Mouse (Mus musculus): ENCODE data around the gene Acot6.

The Acot6 gene

DNA sequence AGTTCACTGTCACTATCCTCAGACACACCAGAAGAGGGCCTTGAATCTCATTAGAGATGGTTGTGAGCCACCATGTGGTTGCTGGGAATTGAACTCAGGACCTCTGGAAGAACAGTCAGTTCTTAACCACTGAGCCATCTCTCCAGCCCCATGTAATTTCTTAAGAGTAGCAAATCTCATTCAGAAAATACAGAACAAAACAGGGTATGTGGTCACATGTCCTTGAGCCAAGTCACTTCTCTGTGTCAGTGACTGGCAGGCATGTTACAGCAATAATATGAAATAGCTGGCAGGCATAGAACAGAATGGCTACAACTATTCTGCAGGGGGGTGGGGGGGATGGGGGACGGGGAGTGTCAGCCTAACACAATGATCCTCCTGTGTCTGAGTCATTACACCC, 383 bp upstream of the Acot6 start:
- DNase-seq (ENCODE audit: low read depth in 1 of 2, low spot score in 2 of 2) = no peak

DNA sequence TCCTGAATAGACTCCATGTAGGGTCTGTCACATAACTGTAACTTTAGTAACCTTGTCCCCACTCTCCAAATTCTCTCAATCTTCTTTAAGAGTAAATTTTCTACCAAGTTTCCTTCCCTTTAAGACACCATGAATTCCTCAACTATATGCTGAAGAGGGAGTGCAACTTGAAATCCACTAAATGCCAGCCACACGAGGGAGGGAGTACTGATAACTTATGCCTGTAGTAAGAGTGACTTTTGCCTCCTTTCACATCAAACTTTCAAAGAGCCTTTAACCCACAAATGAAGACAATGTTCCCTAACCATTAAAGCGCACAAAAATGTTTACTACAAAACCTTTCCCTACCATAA, 1.0 kb downstream of the Acot6 start:
- DNase-seq (ENCODE audit: low read depth in 1 of 2, low spot score in 2 of 2) = no peak

DNA sequence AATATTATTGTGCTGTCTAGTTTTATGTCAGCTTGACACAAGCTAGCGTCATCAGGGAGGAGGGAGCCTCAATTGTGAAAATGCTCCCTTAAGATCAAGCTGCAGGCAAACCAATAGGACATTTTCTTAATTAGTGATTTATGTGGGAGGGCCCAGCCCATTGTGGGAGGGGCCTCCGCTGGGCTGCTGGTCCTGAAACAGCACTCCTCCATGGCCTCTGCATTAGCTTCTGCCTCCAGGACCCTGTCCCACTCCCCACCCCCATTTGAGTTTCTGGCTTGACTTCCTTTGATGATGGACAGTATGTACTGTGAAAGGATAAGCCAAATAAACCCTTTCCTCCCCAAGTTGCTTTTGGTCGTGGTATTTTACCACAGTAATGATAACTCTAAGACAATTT, 6.6 kb downstream of the Acot6 start:
- DNase-seq (ENCODE audit: low read depth in 1 of 2, low spot score in 2 of 2) = no peak

DNA sequence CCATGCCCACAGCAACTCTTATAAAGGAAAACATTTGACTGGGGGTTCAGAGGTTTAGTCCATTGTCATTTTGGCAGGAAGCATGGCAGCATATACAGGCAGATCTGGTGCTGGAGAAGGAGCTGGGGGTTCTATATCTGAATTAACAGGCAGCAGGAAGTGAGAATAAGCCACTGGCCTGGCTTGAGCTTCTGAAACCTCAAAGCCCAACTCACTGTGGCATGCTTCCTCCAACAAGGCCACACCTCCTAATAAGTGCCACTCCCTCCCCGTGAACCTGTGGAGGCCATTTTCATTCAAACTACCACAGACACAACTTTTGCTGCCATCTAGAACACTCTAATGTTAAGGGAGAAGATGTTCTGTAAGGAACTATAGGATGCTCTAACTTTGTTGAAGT, 7.2 kb downstream of the Acot6 start:
- DNase-seq (ENCODE audit: low read depth in 1 of 2, low spot score in 2 of 2) = peak in 1 of 2 experiments; percentile 4

DNA sequence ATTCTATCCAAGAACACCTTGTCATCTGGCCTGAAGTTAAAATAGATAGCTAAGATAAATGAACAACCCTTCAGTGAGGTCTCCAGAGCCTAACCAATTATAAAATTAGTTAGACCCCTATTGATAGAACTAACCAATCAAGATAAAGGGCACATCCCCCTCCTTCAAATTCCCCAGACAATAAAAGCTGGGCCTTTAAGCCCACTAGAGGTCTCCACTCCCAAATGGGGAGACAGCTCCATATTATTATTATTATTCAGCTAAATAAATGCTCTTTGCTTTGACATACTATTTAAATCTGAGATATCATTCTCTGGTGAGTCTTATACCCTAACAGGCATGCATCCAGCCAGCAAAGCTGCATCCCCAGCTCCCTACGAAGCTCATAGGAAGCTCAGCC, 9.5 kb downstream of the Acot6 start:
- no peak for DNase-seq (ENCODE audit: low read depth in 1 of 2, low spot score in 2 of 2)

DNA sequence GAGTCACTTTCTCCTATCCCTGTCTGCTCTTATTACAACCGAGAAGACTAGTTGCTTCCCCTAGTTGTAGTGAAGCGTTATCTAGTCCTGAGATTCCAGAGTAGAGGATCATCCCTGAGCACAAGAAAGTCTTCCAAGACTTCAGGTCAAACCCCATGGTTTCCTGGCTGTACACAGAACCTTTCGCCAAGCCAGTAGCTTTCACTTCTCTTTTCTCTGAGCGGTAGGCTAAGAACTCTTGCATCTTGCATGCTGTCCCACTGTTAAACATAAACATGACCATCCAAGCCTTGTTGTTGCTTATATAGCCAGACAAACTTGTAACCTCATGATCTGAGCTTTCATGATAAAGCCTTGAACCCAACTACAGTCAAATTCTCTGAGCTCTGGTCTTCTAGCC, 10.4 kb downstream of the Acot6 start:
- no peak for DNase-seq (ENCODE audit: low read depth in 1 of 2, low spot score in 2 of 2)

DNA sequence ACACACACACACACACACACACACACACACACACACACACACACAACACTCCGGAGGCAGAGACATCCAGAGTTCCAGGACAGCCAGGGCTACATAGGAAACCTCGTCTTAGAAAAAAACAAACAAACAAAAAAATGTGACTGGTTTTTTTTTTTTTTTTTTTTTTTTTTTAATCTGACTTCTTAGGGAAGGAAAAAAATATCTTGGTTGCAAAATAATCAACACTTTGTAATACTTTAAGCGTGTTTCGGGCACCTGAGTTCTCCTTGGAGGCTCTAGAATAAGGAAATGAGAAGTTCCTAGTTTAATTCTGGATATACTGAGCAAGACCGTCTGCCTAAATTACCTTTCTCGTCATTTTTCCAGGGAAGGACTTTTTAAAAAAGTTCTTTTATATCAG, 13.2 kb downstream of the Acot6 start:
- no peak for DNase-seq (ENCODE audit: low read depth in 1 of 2, low spot score in 2 of 2)

DNA sequence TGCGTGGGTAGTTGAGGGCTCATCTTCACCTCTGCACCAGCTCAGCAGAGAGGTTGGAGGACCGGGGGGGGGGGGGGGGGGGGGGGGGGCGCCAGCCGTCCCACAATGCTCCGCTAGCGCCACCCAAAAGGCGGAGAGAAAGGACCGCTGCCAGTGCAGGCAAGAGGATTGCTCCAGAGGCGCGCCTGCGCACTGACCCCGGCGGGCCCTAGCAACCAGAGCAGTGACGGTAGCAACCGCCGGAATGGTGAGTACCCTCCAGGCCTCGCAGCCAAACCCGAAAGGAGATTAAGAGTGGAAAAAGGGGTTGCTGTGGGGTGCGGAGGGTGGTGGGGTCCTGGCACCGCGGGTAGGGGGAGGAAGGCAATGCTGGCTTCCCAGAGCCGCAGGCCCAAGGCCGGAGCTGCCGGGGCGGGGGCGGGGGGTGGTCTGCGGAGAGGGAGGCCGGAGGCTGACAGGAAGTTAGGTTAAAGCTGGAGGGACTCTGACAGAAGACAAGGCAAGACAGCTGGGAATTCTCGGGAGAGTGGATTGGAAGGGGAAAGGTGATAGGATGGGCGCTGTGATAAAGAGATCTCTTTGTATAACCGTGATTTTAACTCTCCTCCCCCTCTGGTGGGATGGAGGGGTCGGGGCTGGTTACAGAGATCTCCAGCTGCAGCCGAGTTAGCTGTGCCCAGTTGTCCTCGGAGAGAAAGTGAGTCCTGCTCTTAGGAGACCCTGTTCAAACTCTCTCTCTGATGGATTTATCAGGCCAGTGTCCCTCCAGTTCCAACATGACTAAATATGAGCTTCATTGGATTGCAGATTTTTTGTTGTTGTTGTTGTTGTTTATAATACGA, 13.9 kb downstream of the Acot6 start, which contains the start of gene Dnal1:
TSS of gene Dnal1 (plus strand) at position 214 of the 842 bp plus-strand sequence.
- peak in 1 of 2 experiments; percentile 30 for DNase-seq (ENCODE audit: low read depth in 1 of 2, low spot score in 2 of 2)

DNA sequence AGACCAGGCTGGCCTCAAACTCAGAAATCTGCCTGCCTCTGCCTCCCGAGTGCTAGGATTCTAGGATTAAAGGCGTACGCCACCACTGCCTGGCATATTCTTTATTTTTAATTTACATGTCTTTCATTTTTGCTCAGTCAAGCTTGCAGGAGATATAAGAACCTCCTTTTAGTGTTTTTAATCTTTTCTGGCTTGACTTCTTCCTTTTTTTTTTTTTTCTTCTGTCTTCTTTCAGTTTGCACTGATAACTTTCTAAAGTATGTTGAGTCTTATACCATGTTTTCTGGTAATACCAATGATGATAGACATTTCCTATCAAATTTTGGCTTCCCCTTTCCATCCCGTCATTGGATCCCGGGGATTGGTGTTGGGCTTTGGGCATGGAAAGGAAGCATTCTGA, 19.1 kb downstream of the Acot6 start:
- no peak for DNase-seq (ENCODE audit: low read depth in 1 of 2, low spot score in 2 of 2)

DNA sequence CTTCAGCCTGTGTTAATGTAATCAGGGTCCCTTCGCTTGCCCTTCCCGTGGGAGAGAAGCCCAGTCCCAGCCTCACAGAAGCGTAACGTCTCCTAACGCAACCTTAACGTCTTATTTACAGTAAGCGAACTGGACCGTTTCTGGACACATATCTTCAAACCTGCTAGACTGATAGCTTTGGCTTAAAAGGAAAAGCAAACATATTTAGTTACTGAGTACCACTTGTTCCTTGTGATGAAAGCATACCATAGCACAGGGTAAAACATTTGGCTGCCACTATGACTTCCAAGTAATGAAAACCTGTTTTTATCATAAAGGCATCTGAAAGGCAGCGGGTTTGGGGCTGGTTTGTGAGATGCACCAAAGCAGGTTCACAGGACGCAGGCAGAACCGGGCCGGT, 25.4 kb downstream of the Acot6 start:
- DNase-seq (ENCODE audit: low read depth in 1 of 2, low spot score in 2 of 2) = no peak

DNA sequence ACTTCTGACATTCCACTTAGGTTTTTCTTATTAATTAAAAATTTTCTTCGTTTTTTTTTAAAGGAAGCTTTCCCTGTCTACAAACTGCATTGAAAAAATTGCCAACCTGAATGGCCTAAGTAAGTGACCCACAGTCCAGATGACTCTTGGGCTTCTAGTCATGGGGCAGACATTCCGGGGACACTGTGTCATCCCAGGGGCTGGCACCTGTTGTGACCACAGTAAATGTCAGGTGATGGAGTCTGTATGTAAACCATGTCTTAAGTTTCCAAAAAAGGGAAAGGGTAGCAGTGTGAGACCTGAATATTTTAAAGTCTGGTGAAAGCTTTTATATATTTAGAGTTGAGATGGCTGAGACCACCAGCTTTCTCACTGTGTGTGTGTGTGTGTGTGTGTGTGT, 26.4 kb downstream of the Acot6 start:
- DNase-seq (ENCODE audit: low read depth in 1 of 2, low spot score in 2 of 2) = no peak

DNA sequence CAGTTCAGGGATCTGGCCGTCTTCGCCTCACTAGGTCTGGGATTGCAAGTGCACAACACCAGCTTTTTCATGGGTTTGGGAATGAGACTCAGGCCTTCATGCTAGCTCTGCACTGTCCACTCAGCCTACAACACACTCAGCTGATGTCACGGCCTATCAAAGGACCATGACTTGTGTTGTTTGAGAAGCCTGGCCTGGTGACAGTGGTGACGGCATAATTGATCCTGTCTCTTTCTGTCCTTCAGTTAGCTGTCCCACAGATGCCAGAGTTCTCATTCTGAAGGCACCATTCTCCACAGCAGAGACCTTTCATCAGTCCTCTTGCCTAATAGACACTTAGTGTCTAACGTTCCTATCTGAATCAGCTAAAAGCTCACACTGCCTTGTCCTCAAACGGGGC, 28.1 kb downstream of the Acot6 start:
- no peak for DNase-seq (ENCODE audit: low read depth in 1 of 2, low spot score in 2 of 2)

DNA sequence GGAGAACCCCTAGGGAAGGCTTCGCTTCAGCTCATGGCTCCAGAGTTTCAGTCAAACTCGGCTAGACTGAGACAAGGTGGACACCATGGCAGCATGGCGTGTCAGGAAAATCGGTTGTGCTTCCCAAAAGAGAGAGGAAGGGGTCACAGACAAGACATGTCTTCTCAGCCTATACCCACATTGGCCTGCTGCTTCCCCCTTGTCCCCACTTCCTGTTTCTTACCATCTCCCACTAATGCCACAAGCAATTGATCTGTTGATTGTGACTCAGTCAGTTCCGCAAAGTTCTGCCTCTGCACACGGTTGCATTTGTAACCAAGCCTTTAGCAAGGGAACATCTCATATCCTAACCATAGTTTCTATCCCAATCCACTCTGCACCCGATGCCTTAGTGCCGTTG, 29.5 kb downstream of the Acot6 start:
- DNase-seq (ENCODE audit: low read depth in 1 of 2, low spot score in 2 of 2) = no peak

DNA sequence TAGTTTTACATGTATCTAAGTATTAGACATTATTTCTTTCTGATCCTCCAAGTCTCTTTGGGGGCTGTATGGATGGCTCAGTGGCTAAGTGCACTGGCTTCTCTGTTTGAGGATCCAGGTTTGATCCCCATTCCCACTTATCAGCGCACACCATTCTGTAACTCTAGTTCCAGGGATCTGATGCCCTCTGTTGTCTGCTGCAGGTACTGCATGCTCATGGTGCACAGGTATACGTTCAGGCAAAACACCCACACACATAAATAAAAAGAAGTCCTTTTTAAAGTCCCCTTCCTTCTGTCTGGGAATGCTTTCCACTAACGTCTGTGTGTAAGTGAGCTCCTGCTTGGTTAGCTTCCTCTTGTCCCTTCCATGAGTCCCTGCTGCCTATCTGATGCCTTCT, 31.8 kb downstream of the Acot6 start:
- no peak for DNase-seq (ENCODE audit: low read depth in 1 of 2, low spot score in 2 of 2)

DNA sequence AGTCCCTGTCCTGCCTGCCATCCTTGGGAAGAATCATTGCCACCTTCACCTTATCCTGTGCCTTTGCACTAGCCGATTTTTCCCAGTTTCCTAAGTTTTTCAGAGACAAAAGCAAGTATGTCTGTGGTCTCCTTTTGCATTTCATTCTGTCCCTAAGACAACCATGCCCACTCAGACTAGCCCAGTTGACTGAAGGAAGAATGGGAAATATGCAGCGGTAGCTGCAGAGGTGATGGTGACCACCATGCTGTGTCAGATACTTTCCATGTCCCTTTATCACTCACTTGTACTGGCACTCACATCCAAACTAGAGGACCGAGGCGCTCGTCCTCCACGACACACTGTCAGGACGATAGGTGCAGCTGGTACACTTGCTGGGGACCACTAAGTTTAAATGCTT, 36.7 kb downstream of the Acot6 start:
- no peak for DNase-seq (ENCODE audit: low read depth in 1 of 2, low spot score in 2 of 2)

DNA sequence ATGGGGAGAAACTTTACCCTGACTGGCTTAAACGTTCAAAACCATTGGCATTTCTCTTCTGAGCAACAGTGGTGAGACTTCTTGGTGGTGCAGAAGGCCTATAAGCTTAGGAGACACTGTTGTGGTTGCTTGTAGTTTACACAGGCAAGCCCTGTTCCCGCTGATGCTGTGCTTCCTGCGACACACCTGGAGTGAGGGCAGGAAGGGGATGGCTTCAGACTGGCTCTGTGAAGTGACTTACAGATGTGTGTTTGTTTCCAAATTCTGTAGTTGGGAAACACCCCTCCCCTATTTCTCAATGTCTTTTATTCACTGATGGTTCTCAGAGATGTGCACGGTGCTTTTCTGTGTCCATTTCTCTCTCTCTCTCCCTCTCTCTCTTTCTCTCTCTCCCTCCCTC, 39.7 kb downstream of the Acot6 start:
- DNase-seq (ENCODE audit: low read depth in 1 of 2, low spot score in 2 of 2) = no peak

DNA sequence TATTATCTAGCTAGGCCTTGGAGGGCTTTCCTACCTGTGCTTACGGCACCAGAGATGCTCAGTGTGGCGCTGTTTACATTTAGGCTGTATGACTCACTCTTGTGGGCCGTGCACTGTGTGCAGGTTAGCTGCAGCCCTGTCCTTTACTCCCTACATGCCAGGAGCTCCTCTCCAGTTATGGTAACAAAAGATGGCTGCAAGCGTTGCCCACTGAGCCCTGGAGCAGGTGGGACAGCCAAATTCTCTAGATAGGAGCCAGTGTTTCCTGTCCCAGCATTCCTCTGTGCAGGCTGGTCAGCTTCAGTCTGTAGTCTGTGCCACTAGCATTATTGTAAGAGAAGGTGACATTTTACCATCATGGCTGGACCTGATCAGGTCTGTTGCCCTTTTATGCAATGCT, 40.8 kb downstream of the Acot6 start:
- DNase-seq (ENCODE audit: low read depth in 1 of 2, low spot score in 2 of 2) = no peak

DNA sequence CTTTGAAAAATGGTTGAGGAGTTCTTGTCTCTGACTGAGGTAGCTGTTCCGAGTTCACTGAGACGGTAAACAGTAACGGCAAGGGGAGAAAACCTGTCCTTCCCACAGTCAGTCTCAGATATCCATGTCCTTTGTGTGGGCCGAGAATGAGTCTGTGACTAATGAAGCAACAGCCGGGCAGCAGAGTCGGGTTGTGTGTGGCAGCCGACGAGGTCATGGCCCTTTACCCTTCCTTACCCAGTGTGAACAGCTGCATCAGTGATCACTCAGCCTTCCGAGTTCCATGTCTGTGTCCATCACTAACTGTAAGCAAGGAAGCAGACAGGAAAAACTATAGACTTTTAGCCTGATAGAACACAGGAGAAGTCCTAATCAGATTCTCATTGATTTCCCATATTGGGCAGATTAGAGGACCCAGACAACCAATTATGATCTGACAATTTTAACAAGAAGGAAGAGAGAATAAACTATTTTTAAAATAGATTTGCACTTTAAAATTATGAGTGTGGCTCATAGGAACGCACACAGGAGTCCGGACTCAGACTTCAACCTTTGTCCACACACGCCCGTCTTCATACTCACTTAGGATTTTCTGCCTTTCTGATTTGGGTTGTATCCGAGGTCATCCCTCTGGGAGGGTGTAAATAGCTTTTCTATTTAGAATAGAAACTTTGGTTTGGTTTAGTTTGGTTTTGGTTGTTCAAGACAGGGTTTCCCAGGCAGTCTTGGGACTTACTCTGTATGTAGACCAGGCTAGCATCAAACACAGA, 42.0 kb downstream of the Acot6 start:
- no peak for DNase-seq (ENCODE audit: low read depth in 1 of 2, low spot score in 2 of 2)

DNA sequence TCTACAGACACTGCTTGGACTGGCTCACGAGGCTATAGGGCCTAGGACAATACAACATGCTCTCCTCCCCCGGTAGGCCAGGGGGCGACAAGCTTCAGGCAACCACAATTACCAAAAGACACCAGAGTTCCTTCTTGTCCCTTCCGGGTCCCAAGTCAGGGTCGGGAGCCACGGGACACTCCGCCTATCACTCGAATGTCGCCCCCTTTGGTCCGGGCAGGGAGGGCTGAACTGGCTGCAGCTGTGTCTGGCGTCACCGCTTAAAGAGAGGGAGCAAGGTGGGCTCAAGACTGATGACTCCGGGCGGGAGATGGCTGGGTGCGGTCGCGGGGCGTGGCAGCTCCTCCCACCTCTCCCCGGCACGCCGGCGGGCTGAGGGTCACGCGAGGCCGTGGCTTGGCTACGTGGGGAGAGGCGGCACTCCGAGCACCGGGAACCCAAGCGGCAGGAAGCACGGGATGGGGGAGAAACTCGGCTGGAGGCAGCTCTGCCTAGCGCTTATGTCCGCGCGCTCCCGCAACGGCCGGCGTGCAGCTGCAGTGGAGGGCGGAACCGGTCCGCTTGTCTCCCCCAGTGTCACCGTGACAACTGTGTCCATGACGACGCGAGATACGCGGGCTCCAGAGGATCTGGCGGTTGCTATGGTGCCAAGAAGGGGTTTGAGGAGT, 47.6 kb downstream of the Acot6 start, which contains the start of gene Pnma1:
TSS of gene Pnma1 (minus strand) at position 536 of the 668 bp plus-strand sequence.
- DNase-seq (ENCODE audit: low read depth in 1 of 2, low spot score in 2 of 2) = peak in 1 of 2 experiments; percentile 24

DNA sequence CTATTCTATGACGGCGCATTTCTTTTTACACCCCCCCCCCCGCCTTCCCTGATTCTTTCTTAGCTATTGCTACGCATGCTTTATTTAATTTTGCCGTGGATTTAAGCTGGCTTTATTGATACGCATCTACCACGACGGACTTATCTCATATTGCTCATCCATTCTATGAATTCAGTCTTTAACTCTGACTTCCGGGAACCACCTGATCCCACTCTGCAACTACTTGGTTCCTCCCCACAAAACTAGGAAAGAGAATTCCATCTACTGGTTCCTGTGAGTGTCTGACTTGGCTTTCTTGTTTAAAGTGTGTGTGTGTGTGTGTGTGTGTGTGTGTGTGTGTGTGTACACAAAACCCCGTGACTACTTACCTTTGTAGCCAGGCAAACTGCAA, 48.2 kb downstream of the Acot6 start:
- DNase-seq (ENCODE audit: low read depth in 1 of 2, low spot score in 2 of 2) = no peak

DNA sequence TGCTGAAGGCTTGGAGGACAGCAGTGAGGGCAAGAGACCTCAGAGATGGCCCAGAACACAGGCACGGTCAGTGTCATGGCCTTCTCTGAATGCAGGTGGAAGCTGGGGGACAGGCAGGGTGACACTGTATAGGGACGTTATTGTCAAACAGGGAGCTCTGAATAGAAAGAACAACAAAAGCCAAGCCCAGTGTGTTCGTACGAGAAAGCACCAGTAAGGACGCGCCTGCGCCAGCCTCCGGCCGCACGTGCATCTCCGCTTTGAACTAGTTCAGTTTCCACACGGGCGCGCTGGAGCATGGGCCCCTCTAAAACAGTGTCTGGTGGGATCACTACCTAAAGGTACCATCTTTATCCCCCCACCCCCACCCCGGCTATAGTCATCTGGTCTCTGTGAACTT, 49.5 kb downstream of the Acot6 start:
- no peak for DNase-seq (ENCODE audit: low read depth in 1 of 2, low spot score in 2 of 2)

DNA sequence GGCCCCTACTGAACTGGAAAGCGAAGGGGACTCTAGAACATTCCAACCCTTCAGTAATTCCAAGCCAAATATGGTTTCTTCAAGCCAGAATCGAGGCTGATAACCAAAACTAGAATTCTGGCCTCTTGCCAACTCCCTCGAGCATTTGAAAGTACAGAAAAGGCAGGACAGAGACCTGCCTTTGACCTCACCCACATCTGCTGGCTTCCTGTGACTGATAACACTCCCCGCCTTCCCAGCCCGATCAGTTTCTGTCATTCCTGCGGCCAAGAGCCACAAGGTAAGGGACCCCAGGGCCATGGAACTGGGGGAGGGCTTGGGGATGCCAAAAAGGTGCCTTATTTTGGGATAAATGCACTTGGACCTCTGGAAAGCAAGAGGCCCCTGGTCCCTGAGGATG, 50.5 kb downstream of the Acot6 start:
- DNase-seq (ENCODE audit: low read depth in 1 of 2, low spot score in 2 of 2) = no peak

All from monocyte, adult 2 months (primary cell).